Mouse (Mus musculus): ENCODE results near the gene Ap5b1. TPM values are rescaled to one million over a fixed set of nuclear protein-coding genes. Genes with fewer than 3 reads are reported as not detected.
A peak's percentile ranks its signal among the peaks of the same experiment; 100 is the strongest.

Ap5b1 gene
- polyA plus RNA-seq, 1 experiment from 2014 or later, result 2.2 TPM

GRCm38 (mm10) chr19:5568470-5569140, 780 bp downstream of the Ap5b1 start:
- Histone ChIP-seq H3K9me3 (replicated peaks) (no peaks in the 10 kb centered on the region), H3K4me2 (peak overlapping the region; percentile 88), H3K36me3 (peaks cover 19% of the 10 kb centered on the region; the same call in 1 of the 2 replicates), H3K9ac (peak overlapping the region; percentile 82), H3K4me3 (peak overlapping the region; percentile 67), H3K27ac (ENCODE audit: poor library complexity, severe bottlenecking) (peak overlapping the region; percentile 86; the same call in 1 of the 2 replicates), H3K27me3 (replicated peaks) (peaks cover 52% of the 10 kb centered on the region), H3K4me1 (replicated peaks) (peaks cover 17% of the 10 kb centered on the region)
- ATAC-seq (ENCODE audit: insufficient number of reproducible peaks, low FRiP score), result no peak
- 10% methylated on average over 27 of the region's 27 CpGs for WGBS

DNA sequence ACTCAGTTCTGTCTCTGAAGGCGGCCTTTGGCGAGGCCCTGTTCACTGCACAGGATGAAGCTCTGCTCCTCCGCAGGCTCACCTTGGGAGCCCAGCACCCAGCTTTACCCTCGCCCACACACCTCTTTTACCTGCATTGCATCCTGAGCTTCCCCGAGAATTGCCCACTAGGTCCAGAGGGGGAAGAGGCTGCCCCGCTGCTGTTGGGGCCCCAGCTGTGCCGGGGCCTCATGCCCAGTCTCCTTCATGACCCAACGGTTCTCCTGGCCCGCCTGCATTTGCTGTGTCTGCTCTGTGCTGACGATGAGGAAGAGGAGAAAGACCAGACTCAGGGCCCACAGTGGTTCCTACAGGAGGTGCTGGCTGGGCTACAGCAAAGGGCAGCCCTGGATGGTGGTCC, 1.7 kb downstream of the Ap5b1 start:
- Histone ChIP-seq H3K4me2 (no peak overlapping the region), H3K36me3 (peaks cover 19% of the 10 kb centered on the region; the same call in 1 of the 2 replicates), H3K9me3 (replicated peaks) (no peaks in the 10 kb centered on the region), H3K4me1 (replicated peaks) (peaks cover 17% of the 10 kb centered on the region), H3K27ac (ENCODE audit: poor library complexity, severe bottlenecking) (no peak overlapping the region), H3K4me3 (no peak overlapping the region), H3K27me3 (replicated peaks) (peaks cover 42% of the 10 kb centered on the region), H3K9ac (no peak overlapping the region)
- WGBS, result 86% methylated on average over 10 of the region's 10 CpGs
- no peak for ATAC-seq (ENCODE audit: insufficient number of reproducible peaks, low FRiP score)

DNA sequence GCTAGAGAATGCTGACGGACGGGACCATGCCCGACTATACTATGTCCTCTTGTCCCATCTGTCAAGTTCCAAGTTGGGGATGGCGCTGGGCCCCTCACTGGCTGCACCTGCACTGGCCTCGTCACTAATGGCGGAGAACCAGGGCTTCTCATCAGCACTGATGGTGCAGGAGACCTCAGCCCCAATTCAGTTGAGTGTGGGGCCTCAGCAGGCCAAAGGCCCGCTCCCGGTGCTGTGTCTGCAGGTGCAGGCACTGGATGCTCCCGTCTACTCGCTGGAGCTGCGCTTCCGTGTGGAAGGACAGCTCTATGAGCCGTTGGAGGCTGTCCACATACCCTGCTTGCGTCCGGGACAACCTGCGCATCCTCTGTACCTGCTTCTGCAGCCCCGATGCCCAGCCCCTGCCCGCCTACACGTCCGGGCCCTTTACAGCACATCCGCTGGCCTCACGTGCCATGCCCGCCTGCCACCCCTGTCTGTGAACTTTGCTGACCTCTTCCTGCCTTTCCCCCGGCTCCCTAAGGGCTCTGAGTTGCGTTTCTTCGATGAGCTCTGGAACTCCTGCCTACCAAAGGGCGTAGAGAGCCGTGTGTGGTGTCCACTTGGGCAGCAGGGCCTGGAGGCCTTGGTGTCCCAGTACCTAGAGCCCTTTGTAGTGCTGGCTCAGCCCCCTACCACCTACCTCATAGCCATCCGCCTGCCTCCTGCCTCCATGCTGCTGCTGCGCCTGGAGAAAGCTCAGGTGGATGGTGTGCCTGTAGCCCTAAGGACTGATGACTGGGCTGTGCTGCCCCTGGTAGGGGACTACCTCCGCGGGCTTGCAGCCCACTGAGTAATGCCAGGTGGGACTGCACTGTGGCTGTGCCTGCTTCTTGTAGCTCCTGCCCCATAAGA, 2.8 kb downstream of the Ap5b1 start:
- H3K27me3 ChIP-seq (replicated peaks), result peaks cover 32% of the 10 kb centered on the region
- no peak overlapping the region for H3K9ac ChIP-seq
- peaks cover 19% of the 10 kb centered on the region; the same call in 1 of the 2 replicates for H3K36me3 ChIP-seq
- H3K27ac ChIP-seq (ENCODE audit: poor library complexity, severe bottlenecking), result no peak overlapping the region
- H3K4me3 ChIP-seq, result no peak overlapping the region
- H3K9me3 ChIP-seq (replicated peaks), result no peaks in the 10 kb centered on the region
- 88% methylated on average over 32 of the region's 32 CpGs for WGBS
- H3K4me2 ChIP-seq, result no peak overlapping the region
- no peak for ATAC-seq (ENCODE audit: insufficient number of reproducible peaks, low FRiP score)
- peaks cover 17% of the 10 kb centered on the region for H3K4me1 ChIP-seq (replicated peaks)

DNA sequence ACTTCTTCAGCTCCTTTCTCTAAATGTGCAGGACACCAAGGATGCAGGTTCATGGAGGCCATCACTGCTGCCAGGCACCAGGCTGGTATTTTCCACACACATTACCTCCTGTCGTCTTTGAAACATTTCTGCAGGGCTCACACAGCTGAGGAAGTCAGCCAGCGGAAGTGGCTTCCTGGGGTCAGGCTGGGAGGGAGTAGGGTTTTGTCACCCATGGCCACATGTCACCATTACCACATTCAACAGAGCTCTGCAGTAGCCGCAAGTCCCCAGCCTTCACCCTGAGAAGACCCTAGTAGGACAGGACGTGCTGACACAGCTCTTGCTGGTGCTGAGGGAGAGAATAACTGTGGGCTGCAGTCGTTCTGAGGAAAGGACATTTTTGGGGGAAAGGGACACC, 4.0 kb downstream of the Ap5b1 start:
- 65% methylated on average over 5 of the region's 5 CpGs for WGBS
- Histone ChIP-seq H3K4me3 (no peak overlapping the region), H3K9me3 (replicated peaks) (no peaks in the 10 kb centered on the region), H3K4me2 (no peak overlapping the region), H3K9ac (no peak overlapping the region), H3K27ac (ENCODE audit: poor library complexity, severe bottlenecking) (no peak overlapping the region), H3K27me3 (replicated peaks) (peaks cover 20% of the 10 kb centered on the region), H3K36me3 (peaks cover 19% of the 10 kb centered on the region; the same call in 1 of the 2 replicates), H3K4me1 (replicated peaks) (peaks cover 12% of the 10 kb centered on the region)
- ATAC-seq (ENCODE audit: insufficient number of reproducible peaks, low FRiP score), result no peak

DNA sequence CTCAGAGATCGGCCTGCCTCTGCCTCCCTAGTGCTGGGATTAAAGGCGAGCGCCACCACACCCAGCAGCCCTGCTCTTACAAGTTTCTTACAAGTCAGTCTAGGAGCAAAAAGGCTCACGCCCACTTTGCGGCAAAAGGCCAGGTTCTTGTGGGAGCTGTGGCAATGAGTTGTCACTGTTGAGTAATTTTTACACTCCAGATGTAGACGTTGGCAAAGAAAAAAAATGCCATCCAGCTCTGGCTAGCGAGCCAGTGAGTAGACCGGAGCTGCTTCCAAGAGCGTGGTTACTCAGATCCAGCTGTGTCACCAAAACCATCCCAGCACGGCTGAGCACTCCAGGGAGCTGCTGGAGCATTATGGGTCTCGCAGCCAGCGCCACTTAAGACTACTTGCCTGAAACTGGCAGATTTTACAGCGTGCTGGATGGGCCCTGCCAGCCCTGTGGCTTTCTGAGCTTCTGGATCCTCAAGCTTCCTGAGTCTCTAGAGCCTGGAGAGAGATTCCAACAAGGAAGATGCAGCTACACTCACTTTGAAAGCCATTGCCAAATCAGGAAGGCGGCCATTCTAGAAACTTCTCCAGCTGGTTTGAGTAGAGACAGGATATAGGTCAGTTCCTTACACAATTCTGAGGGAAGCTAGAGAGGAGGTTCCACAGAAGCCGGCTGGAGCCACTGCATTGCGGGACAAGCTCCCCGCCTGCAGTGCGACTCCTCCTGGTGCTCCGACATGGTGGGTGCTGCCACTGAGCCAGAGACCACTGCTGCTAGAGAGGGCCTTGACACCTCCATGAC, 4.7 kb downstream of the Ap5b1 start:
- ATAC-seq (ENCODE audit: insufficient number of reproducible peaks, low FRiP score), result no peak
- Histone ChIP-seq H3K9ac (no peak overlapping the region), H3K4me1 (replicated peaks) (peaks cover 10% of the 10 kb centered on the region), H3K4me2 (no peak overlapping the region), H3K27me3 (replicated peaks) (peaks cover 20% of the 10 kb centered on the region), H3K4me3 (no peak overlapping the region), H3K27ac (ENCODE audit: poor library complexity, severe bottlenecking) (no peak overlapping the region), H3K36me3 (peaks cover 19% of the 10 kb centered on the region; the same call in 1 of the 2 replicates), H3K9me3 (replicated peaks) (no peaks in the 10 kb centered on the region)
- WGBS, result 79% methylated on average over 19 of the region's 19 CpGs

DNA sequence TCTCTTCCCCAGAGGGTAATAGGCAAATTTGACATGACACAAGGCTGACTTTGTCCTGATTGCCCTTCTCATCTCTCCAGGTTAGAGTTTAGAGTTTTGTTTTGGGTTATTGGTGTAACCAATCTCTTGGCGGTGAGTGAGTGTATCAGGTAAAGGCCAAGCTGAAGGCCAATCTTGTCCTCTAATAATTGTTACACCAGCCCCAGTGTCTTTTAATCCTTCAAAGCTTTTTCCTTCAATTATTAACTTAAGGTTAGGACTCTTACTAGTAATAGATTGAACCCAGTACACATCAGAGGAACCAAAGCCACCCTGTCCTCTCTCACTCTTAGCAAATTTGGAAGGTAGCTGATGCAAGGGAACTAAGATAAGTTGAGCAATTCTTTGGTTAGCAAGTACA, 7.5 kb downstream of the Ap5b1 start:
- H3K36me3 ChIP-seq, result peaks cover 11% of the 10 kb centered on the region; the same call in 1 of the 2 replicates
- no peaks in the 10 kb centered on the region for H3K4me1 ChIP-seq (replicated peaks)
- 93% methylated on average over 1 of the region's 1 CpGs for WGBS
- H3K4me2 ChIP-seq, result no peak overlapping the region
- H3K27ac ChIP-seq (ENCODE audit: poor library complexity, severe bottlenecking), result no peak overlapping the region
- H3K27me3 ChIP-seq (replicated peaks), result peaks cover 7% of the 10 kb centered on the region; the same call in 1 of the 2 replicates
- no peak for ATAC-seq (ENCODE audit: insufficient number of reproducible peaks, low FRiP score)
- H3K4me3 ChIP-seq, result no peak overlapping the region
- no peak overlapping the region for H3K9ac ChIP-seq
- no peaks in the 10 kb centered on the region for H3K9me3 ChIP-seq (replicated peaks)

- H3K27me3 ChIP-seq (replicated peaks), result 0 out of 2 replicates have a peak, but pooled peaks cover 2% of the 10 kb centered on the region
- no peaks in the 10 kb centered on the region for H3K4me1 ChIP-seq (replicated peaks)
- H3K9ac ChIP-seq, result no peak overlapping the region
- H3K4me3 ChIP-seq, result no peak overlapping the region
- no peak for ATAC-seq (ENCODE audit: insufficient number of reproducible peaks, low FRiP score)
- H3K4me2 ChIP-seq, result no peak overlapping the region
- no peaks in the 10 kb centered on the region for H3K9me3 ChIP-seq (replicated peaks)
- no peak overlapping the region for H3K27ac ChIP-seq (ENCODE audit: poor library complexity, severe bottlenecking)
- no peaks in the 10 kb centered on the region for H3K36me3 ChIP-seq
- WGBS, result 68% methylated on average over 4 of the region's 4 CpGs
These were observed 12.1 kb downstream of the Ap5b1 start for GRCm38 (mm10) chr19:5579971-5580370.

DNA sequence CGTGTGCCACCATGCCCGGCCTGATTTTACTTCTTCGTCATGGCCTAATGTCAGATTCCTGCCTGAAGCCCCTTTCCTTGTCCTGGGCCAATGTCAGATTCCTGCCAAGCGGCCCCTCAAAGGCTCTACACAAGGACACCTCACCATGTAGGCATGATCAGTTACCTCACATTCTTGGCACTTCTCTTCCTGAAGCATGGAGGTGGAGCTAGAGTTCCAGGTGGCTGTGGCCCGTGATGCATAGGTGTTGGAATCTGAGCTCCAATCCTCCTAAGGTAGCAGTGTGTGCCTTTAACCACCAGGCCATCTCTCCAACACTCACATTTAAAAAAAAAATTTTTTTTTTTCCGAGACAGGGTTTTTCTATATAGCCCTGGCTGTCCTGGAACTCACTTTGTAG, 13.0 kb downstream of the Ap5b1 start:
- Histone ChIP-seq H3K9ac (no peak overlapping the region), H3K36me3 (no peaks in the 10 kb centered on the region), H3K27ac (ENCODE audit: poor library complexity, severe bottlenecking) (no peak overlapping the region), H3K27me3 (replicated peaks) (0 out of 2 replicates have a peak, but pooled peaks cover 8% of the 10 kb centered on the region), H3K9me3 (replicated peaks) (no peaks in the 10 kb centered on the region), H3K4me2 (no peak overlapping the region), H3K4me3 (no peak overlapping the region), H3K4me1 (replicated peaks) (no peaks in the 10 kb centered on the region)
- ATAC-seq (ENCODE audit: insufficient number of reproducible peaks, low FRiP score), result no peak
- 75% methylated on average over 6 of the region's 6 CpGs for WGBS

DNA sequence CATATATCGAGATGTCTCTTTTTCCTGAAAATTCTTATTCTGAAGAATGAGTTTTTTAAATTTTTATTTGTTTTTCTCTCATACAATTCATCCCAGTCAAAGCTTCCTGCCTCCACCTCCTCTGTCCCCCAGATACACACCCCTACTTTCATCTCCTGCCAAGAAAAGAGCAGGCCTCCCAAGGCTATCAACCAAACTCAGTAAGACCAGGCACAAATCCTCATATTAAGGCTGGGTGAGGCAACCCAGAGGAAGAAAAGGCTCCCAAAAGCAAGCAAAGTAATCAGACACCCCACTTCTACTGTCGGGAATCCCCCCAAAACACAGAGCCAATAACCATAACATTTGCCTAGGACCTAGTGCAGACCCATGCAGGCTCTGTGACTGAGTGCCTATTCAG, 14.2 kb downstream of the Ap5b1 start:
- whole genome bisulfite sequencing, result 57% methylated on average over 2 of the region's 2 CpGs

DNA sequence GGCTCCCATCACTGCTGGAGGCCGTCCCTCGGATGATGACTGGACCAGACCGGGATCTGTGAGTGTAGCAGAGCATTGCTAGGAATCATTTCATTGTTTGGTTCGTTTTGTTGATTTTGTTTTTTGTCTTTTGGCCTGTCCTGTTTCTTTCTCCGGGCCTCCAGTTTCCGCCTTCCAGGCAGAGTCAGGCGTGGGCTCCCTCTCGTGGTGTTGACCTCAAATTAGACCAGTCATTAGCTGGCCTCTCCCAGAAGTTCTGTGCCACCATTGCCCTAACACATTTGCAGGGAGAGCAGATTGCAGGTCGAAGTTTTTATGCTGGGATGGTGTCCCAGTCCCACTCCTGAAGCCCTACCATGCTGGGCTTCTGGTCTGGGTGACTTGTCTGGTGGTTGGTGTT, 21.3 kb downstream of the Ap5b1 start:
- no peak overlapping the region for H3K4me2 ChIP-seq
- WGBS, result 66% methylated on average over 9 of the region's 9 CpGs
- no peak overlapping the region for H3K4me3 ChIP-seq
- no peaks in the 10 kb centered on the region for H3K4me1 ChIP-seq (replicated peaks)
- H3K9me3 ChIP-seq (replicated peaks), result no peaks in the 10 kb centered on the region
- ATAC-seq (ENCODE audit: insufficient number of reproducible peaks, low FRiP score), result no peak
- H3K27me3 ChIP-seq (replicated peaks), result 0 out of 2 replicates have a peak, but pooled peaks cover 8% of the 10 kb centered on the region
- no peaks in the 10 kb centered on the region for H3K36me3 ChIP-seq
- no peak overlapping the region for H3K27ac ChIP-seq (ENCODE audit: poor library complexity, severe bottlenecking)
- H3K9ac ChIP-seq, result no peak overlapping the region

More for the DNA sequence above, 14.2 kb downstream of the Ap5b1 start:
- no peak for ATAC-seq (ENCODE audit: insufficient number of reproducible peaks, low FRiP score)
- H3K27me3 ChIP-seq (replicated peaks), result 0 out of 2 replicates have a peak, but pooled peaks cover 8% of the 10 kb centered on the region
- no peak overlapping the region for H3K9ac ChIP-seq
- no peak overlapping the region for H3K27ac ChIP-seq (ENCODE audit: poor library complexity, severe bottlenecking)
- no peak overlapping the region for H3K4me2 ChIP-seq
- no peaks in the 10 kb centered on the region for H3K9me3 ChIP-seq (replicated peaks)
- no peaks in the 10 kb centered on the region for H3K36me3 ChIP-seq
- H3K4me3 ChIP-seq, result no peak overlapping the region
- H3K4me1 ChIP-seq (replicated peaks), result no peaks in the 10 kb centered on the region

Data from heart, embryonic 12.5 days (tissue).